Mouse (Mus musculus) intestine, postnatal 0 days (tissue): ENCODE measurements around the gene Tmem115. TPM values are rescaled to one million over a fixed set of nuclear protein-coding genes. Genes with fewer than 3 reads are reported as not detected.

Experiments used
- ATAC-seq: fragments of 200-750 bp; cut with Nextera tagmentation; 2 replicates; pipeline ENCODE4 v1.8.0; 2017; ENCODE audit warnings: mild to moderate bottlenecking, moderate TSS enrichment, moderate library complexity
- H3K27ac ChIP-seq: fragments of 300-500 bp; sonication (generic); 2 replicates; pipeline ENCODE4 v1.5.1; 2014; ENCODE audit warnings: mild to moderate bottlenecking, low read depth, low read length, moderate library complexity
- H3K27me3 ChIP-seq: fragments of 300-500 bp; sonication (generic); replicated peaks from 2 replicates; pipeline ENCODE4 v1.6.1; 2014; ENCODE audit warnings: low read length, mixed read lengths; ENCODE audit not compliant: control insufficient read depth, insufficient read depth
- H3K36me3 ChIP-seq: fragments of 300-500 bp; sonication (generic); 2 replicates; pipeline ENCODE4 v1.6.1; 2014; ENCODE audit warnings: mild to moderate bottlenecking, moderate library complexity; ENCODE audit not compliant: control insufficient read depth, insufficient read depth
- H3K4me1 ChIP-seq: fragments of 300-500 bp; sonication (generic); replicated peaks from 2 replicates; pipeline ENCODE4 v1.6.1; 2014; ENCODE audit warnings: antibody characterized with exemption, low read length, mixed read lengths; ENCODE audit not compliant: control insufficient read depth, insufficient read depth
- H3K4me2 ChIP-seq: fragments of 300-500 bp; sonication (generic); replicated peaks from 2 replicates; pipeline ENCODE4 v1.6.1; 2014; ENCODE audit warnings: low read depth, mild to moderate bottlenecking, moderate library complexity
- H3K4me3 ChIP-seq: fragments of 300-500 bp; sonication (generic); 2 replicates; pipeline ENCODE4 v1.5.1; 2014; ENCODE audit warnings: low read depth, low read length
- H3K9ac ChIP-seq: fragments of 300-500 bp; sonication (generic); 2 replicates; pipeline ENCODE4 v1.6.1; 2014; ENCODE audit warnings: mild to moderate bottlenecking, low read depth, low read length
- H3K9me3 ChIP-seq: fragments of 300-500 bp; sonication (generic); 2 replicates; pipeline ENCODE4 v1.6.1; 2016; ENCODE audit warnings: mixed run types; ENCODE audit not compliant: control insufficient read depth
- CTCF ChIP-seq: sonication (generic); IDR thresholded peaks from 2 replicates; pipeline ENCODE4 v1.5.1; 2016; ENCODE audit warnings: low read depth, mild to moderate bottlenecking, control low read depth, antibody characterized with exemption, moderate library complexity
- WGBS: fragments of 180-500 bp; shearing (Covaris S2); extraction: QIAGEN DNeasy Blood & Tissue Kit; methylation state at CpG from one replicate; pipeline ENCODE4 v1.1.7; 2014; 5-methylcytosine and 5-hydroxymethylcytosine counted together
- polyA plus RNA-seq: library from polyadenylated mRNA; unstranded; fragments of >200 nt; fragmentation: Nextera tagmentation; extraction: Ambion mirVana; gene quantifications from 2 replicates; pipeline ENCODE4 v1.2.1, GENCODE M21; 2015

The Tmem115 gene
- polyA plus RNA-seq, 1 experiment from 2014 or later: 38.0 TPM

- ATAC-seq: no peak
- no peak overlapping the region for H3K9ac ChIP-seq
- no peak for TF ChIP-seq CTCF
- H3K36me3 ChIP-seq: no peaks in the 10 kb centered on the region
- no peak overlapping the region for H3K4me3 ChIP-seq
- peaks cover 4% of the 10 kb centered on the region; the same call in 1 of the 2 replicates for H3K4me1 ChIP-seq
- no peaks in the 10 kb centered on the region for H3K27me3 ChIP-seq
- no peak overlapping the region for H3K4me2 ChIP-seq
- H3K9me3 ChIP-seq: no peaks in the 10 kb centered on the region
- no peak overlapping the region for H3K27ac ChIP-seq
- WGBS: 72% methylated on average over 6 of the region's 6 CpGs
Observed at GRCm38 (mm10) chr9:107520331-107520730, 13.4 kb upstream of the Tmem115 start.

DNA sequence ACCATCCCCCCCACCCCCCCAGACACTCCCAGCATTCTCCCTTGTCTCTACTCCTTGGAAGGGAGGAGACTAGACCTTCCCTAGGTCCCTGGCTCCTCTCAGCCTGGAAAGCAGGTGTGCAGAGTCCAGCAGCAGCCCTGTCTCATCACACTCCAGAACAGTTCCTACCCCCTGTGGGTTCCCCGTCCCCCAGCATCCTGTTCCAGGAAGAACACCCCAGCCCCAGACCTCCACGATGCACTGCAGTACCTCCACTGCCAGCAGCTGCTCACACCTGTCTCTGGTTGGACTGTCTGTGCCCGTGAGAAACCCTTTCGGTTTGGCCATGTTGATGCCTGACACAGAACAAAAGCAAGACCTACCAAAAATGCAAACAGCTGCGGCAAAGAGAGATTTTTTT lies 12.6 kb upstream of the Tmem115 start:
- Histone ChIP-seq H3K4me1 (peaks cover 4% of the 10 kb centered on the region; the same call in 1 of the 2 replicates), H3K36me3 (no peaks in the 10 kb centered on the region), H3K9me3 (no peaks in the 10 kb centered on the region), H3K27me3 (no peaks in the 10 kb centered on the region), H3K27ac (no peak overlapping the region), H3K4me3 (no peak overlapping the region), H3K4me2 (no peak overlapping the region), H3K9ac (no peak overlapping the region)
- no peak for TF ChIP-seq CTCF
- ATAC-seq: no peak
- WGBS: 49% methylated on average over 5 of the region's 5 CpGs

DNA sequence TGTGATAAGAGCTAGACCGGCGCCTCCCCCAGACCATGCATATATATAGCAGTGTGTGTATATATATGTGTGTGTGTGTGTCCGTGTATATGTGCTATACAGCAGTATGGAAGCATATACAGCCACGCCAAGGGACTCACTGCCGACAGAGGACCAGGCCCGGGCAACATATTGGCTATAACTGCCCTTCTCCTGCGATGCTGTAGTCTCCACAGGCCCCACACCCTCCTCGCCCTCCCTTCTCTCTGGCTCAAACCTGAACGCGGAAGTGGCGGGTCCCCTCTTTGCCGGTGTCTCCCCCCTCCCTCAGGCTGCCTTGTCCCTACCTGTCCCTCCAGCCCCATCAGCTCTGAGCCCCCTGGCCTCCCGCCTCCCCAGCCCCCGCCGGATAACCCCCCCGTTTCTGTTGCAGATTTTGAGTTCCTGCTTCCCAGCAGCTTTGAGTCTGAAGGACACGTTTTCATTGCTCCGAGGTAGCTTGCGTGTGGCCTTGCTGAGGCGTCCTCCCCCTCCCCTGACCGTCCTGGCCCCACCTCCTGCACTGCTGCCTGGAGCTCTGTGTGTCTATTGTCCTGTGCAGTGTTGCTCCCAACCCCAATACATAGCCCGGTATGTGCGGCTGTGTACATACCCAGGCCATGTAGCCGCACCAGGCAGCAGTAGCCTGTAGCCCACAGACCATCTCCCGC lies 11.9 kb upstream of the Tmem115 start:
- 15% methylated on average over 25 of the region's 25 CpGs for WGBS
- no peak overlapping the region; the same call in 1 of the 2 replicates for H3K4me3 ChIP-seq
- no peak overlapping the region for H3K27ac ChIP-seq
- ATAC-seq: no peak
- H3K4me1 ChIP-seq: peaks cover 4% of the 10 kb centered on the region; the same call in 1 of the 2 replicates
- H3K4me2 ChIP-seq: peak overlapping the region; percentile 48
- no peaks in the 10 kb centered on the region for H3K9me3 ChIP-seq
- no peaks in the 10 kb centered on the region for H3K27me3 ChIP-seq
- H3K36me3 ChIP-seq: no peaks in the 10 kb centered on the region
- no peak for TF ChIP-seq CTCF
- H3K9ac ChIP-seq: no peak overlapping the region

GRCm38 (mm10) chr9:107522400-107522711 lies 11.4 kb upstream of the Tmem115 start:
- Histone ChIP-seq H3K27me3 (no peaks in the 10 kb centered on the region; the same call in 1 of the 2 replicates), H3K4me3 (no peak overlapping the region; the same call in 1 of the 2 replicates), H3K27ac (no peak overlapping the region), H3K4me2 (peak overlapping the region; percentile 48), H3K36me3 (no peaks in the 10 kb centered on the region), H3K4me1 (peaks cover 4% of the 10 kb centered on the region; the same call in 1 of the 2 replicates), H3K9ac (no peak overlapping the region), H3K9me3 (no peaks in the 10 kb centered on the region)
- 23% methylated on average over 2 of the region's 2 CpGs for WGBS
- TF ChIP-seq CTCF: no peak
- ATAC-seq: no peak

GRCm38 (mm10) chr9:107526198-107527026 lies 7.3 kb upstream of the Tmem115 start:
- peak; percentile 63 for ATAC-seq
- 7% methylated on average over 43 of the region's 44 CpGs for WGBS

More at GRCm38 (mm10) chr9:107526198-107527026, 7.3 kb upstream of the Tmem115 start:
- Histone ChIP-seq H3K27me3 (no peaks in the 10 kb centered on the region; the same call in 1 of the 2 replicates), H3K4me1 (peaks cover 4% of the 10 kb centered on the region; the same call in 1 of the 2 replicates), H3K4me2 (peak overlapping the region; percentile 75), H3K36me3 (no peaks in the 10 kb centered on the region), H3K4me3 (peak overlapping the region; percentile 33), H3K9me3 (no peaks in the 10 kb centered on the region), H3K9ac (peak overlapping the region; percentile 26; the same call in 1 of the 2 replicates), H3K27ac (no peak overlapping the region)
- peak; percentile 31; the same call in 1 of the 2 replicates for TF ChIP-seq CTCF
